Mouse (Mus musculus) myocyte (in vitro differentiated cells): ENCODE measurements at regions not wholly inside any gene's neighbourhood (a gene's known extent, or its start where the extent isn't known, plus 50 kb on each side); places are given as distances from the start of the nearest gene placed in this dataset.

Source experiments
- H3K27me3 ChIP-seq: one replicate; pipeline ENCODE4 v1.6.1; 2011; ENCODE audit not compliant: control insufficient read depth, insufficient read depth, insufficient read length
- H3K36me3 ChIP-seq: one replicate; pipeline ENCODE4 v1.6.1; 2011; ENCODE audit not compliant: control insufficient read depth, insufficient read depth
- H3K4me2 ChIP-seq: one replicate; pipeline ENCODE4 v1.6.1; 2011; ENCODE audit warnings: low read depth, control low read depth
- H3K4me3 ChIP-seq: one replicate; pipeline ENCODE4 v1.5.1; 2011; ENCODE audit warnings: mild to moderate bottlenecking, control low read depth, moderate library complexity
- H3K79me2 ChIP-seq: one replicate; pipeline ENCODE4 v1.6.1; 2011; ENCODE audit not compliant: control insufficient read depth, insufficient read depth
- H3ac ChIP-seq: one replicate; pipeline ENCODE4 v1.6.1; 2011; ENCODE audit not compliant: control insufficient read depth, insufficient read length
- CEBPB ChIP-seq: IDR thresholded peaks from 2 replicates; pipeline ENCODE4 v1.6.1; 2011; ENCODE audit warnings: mild to moderate bottlenecking, moderate library complexity; ENCODE audit not compliant: poor library complexity, insufficient read depth, severe bottlenecking
- E2F4 ChIP-seq: IDR thresholded peaks from one replicate; pipeline ENCODE4 v1.6.1; 2011; ENCODE audit warnings: mild to moderate bottlenecking, control low read depth, moderate library complexity; ENCODE audit not compliant: insufficient read depth
- MAX ChIP-seq: IDR thresholded peaks from one replicate; pipeline ENCODE4 v1.6.1; 2011; ENCODE audit warnings: low read depth, mild to moderate bottlenecking, control low read depth
- MYOD1 ChIP-seq, 3 experiments: IDR thresholded peaks; one replicate each; pipeline ENCODE4 v1.6.1; 2011; ENCODE audit warnings: control low read depth in 2 of 3, low read depth in 2 of 3, mild to moderate bottlenecking in 2 of 3, moderate library complexity in 1 of 3; ENCODE audit not compliant: insufficient read length in 2 of 3, control insufficient read depth in 1 of 3
- MYOG ChIP-seq, 3 experiments: IDR thresholded peaks; one replicate each; pipeline ENCODE4 v1.6.1; 2011; ENCODE audit warnings: control low read depth in 2 of 3, low read depth in 2 of 3, mild to moderate bottlenecking in 2 of 3; ENCODE audit not compliant: insufficient read length in 2 of 3, control insufficient read depth in 1 of 3, insufficient read depth in 1 of 3
- POLR2A ChIP-seq: IDR thresholded peaks from one replicate; pipeline ENCODE4 v1.6.1; 2011; ENCODE audit warnings: low read depth, mild to moderate bottlenecking, control low read depth, moderate library complexity; ENCODE audit not compliant: insufficient read length
- POLR2AphosphoS2 ChIP-seq: IDR thresholded peaks from one replicate; pipeline ENCODE4 v1.6.1; 2011; ENCODE audit warnings: low read depth, control low read depth; ENCODE audit not compliant: insufficient read length
- REST ChIP-seq: IDR thresholded peaks from one replicate; pipeline ENCODE4 v1.6.1; 2011; ENCODE audit warnings: mild to moderate bottlenecking, control low read depth, moderate library complexity; ENCODE audit not compliant: insufficient read depth, insufficient read length
- SRF ChIP-seq: IDR thresholded peaks from one replicate; pipeline ENCODE4 v1.6.1; 2011; ENCODE audit warnings: low read depth; ENCODE audit not compliant: control insufficient read depth, insufficient read length
- TCF12 ChIP-seq: IDR thresholded peaks from one replicate; pipeline ENCODE4 v1.6.1; 2011; ENCODE audit warnings: mild to moderate bottlenecking, control low read depth; ENCODE audit not compliant: poor library complexity, insufficient read depth, severe bottlenecking
- TCF3 ChIP-seq: IDR thresholded peaks from one replicate; pipeline ENCODE4 v1.6.1; 2011; ENCODE audit warnings: low read depth, control low read depth; ENCODE audit not compliant: insufficient read length
- USF1 ChIP-seq: IDR thresholded peaks from one replicate; pipeline ENCODE4 v1.6.1; 2011; ENCODE audit warnings: low read depth, mild to moderate bottlenecking, control low read depth, moderate library complexity

DNA sequence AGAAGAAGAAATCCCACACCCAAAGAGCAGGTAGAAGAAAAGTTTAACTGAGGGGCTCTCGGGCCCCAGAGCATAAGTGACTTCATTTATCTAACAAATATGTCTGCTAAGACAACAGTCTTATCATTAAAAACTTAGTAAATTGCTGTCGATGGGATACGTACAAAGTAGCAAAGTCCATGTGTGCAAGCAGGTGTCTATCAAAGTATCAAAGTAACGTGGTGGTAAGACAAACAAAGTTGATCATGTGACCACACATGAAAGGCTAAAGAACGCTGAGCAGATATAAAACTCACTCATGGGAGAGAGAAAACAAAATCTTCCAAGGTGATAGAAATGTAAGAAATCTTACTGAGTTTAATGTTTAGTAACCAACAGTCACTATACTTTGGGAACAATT lies 191.3 kb downstream of the Ifng start:
- TF ChIP-seq SRF (no peak), MYOG (IDR thresholded peaks at IDR 0.05; ENCODE audit: control insufficient read depth in 1 of 3, insufficient read depth in 1 of 3, insufficient read length in 2 of 3, low read depth in 2 of 3) (no peak), MYOD1 (IDR thresholded peaks at IDR 0.05; ENCODE audit: control insufficient read depth in 1 of 3, insufficient read length in 2 of 3, low read depth in 2 of 3) (no peak), TCF3 (no peak), POLR2A (no peak), REST (no peak), E2F4 (no peak), POLR2AphosphoS2 (no peak), USF1 (no peak), TCF12 (no peak), CEBPB (no peak), MAX (no peak)
- Histone ChIP-seq H3K27me3 (no peaks in the 10 kb centered on the region), H3K79me2 (no peaks in the 10 kb centered on the region), H3ac (no peak overlapping the region), H3K36me3 (no peaks in the 10 kb centered on the region), H3K4me2 (no peak overlapping the region), H3K4me3 (no peak overlapping the region)

DNA sequence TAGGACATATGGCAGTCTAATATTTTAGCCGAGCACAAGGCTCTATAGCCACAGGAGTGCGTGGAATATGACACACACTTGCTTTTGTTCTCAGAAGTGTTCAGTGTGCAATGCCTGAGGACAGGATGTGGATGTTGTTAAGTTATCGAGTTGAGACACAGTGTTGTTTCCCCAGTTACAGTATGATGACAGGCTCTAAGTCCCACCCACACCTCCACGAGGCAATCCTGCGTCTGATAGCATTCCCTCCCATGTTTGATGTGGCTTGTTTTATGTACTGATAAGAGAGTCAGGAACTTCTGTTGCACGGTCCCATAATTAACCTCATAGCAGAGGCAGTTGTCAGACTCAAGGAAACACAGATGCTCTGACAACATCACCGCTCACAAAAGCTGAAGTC lies 192.6 kb downstream of the Ifng start:
- H3K79me2 ChIP-seq, result no peaks in the 10 kb centered on the region
- H3ac ChIP-seq, result no peak overlapping the region
- H3K4me3 ChIP-seq, result no peak overlapping the region
- no peaks in the 10 kb centered on the region for H3K27me3 ChIP-seq
- no peaks in the 10 kb centered on the region for H3K36me3 ChIP-seq
- no peak overlapping the region for H3K4me2 ChIP-seq
- TF ChIP-seq E2F4 (no peak), USF1 (no peak), CEBPB (no peak), TCF12 (no peak), POLR2AphosphoS2 (no peak), MAX (no peak), SRF (no peak), MYOD1 (IDR thresholded peaks at IDR 0.05; ENCODE audit: control insufficient read depth in 1 of 3, insufficient read length in 2 of 3, low read depth in 2 of 3) (no peak), MYOG (IDR thresholded peaks at IDR 0.05; ENCODE audit: control insufficient read depth in 1 of 3, insufficient read depth in 1 of 3, insufficient read length in 2 of 3, low read depth in 2 of 3) (no peak), TCF3 (no peak), POLR2A (no peak), REST (no peak)

DNA sequence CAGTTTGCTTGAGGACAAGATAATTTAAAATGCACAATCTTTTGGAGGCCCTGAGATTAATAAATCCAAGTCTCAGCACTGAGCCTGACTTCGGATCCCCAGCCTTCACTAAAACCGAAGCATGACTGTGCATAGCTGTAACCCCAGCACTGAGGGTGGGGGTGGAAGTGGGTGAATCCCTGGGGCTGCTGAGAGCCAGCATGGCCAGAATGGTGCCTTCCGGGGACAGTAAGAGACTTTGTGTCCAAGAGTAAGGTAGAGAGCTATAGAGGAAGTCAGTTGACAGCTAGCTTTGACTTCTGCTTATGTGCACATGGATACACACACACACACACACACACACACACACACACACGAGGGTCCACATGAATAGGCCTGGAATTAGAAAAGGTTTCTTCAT lies 198.3 kb downstream of the Ifng start:
- TF ChIP-seq POLR2AphosphoS2 (no peak), USF1 (no peak), MYOG (IDR thresholded peaks at IDR 0.05; ENCODE audit: control insufficient read depth in 1 of 3, insufficient read depth in 1 of 3, insufficient read length in 2 of 3, low read depth in 2 of 3) (no peak), POLR2A (no peak), TCF3 (no peak), TCF12 (no peak), E2F4 (no peak), CEBPB (no peak)
- H3K79me2 ChIP-seq, result no peaks in the 10 kb centered on the region
- H3K36me3 ChIP-seq, result no peaks in the 10 kb centered on the region
- H3K4me3 ChIP-seq, result no peak overlapping the region
- no peak overlapping the region for H3K4me2 ChIP-seq
- H3ac ChIP-seq, result no peak overlapping the region
- H3K27me3 ChIP-seq, result no peaks in the 10 kb centered on the region

DNA sequence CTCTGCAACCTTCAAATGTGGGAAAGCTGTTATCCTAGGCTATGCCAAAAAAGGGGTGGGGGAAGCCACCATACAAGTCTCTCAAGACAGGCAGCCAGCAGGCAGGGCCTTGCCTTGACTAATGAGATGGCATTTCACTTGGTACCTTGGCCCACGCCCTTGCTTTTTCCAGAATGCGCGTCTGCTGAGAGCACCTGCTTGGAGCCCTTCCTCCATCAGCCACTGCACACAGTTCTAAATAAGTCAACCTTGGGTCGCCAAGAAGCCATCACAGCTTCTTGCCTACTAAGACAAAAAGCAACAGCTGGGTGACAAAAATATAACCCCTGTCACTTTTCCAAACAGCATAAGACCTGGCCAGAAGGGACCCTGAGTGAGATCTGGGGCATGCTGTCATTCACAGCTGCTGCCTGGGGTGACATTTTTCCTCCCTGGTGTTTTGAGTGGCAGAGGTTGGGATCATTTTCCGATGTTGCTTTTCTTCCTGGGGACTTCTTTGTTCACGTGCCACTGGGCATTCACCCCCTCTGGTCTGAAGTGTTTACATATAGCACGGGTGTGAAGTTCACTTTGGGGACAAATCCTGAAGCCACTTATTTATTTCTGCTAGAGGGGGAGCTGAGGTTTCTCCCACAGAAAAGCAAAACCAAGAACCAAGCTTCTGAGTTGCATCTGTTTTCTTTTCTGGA lies 199.4 kb downstream of the Ifng start:
- Histone ChIP-seq H3K36me3 (no peaks in the 10 kb centered on the region), H3K4me2 (peak overlapping the region; percentile 61), H3K27me3 (no peaks in the 10 kb centered on the region), H3K4me3 (no peak overlapping the region), H3K79me2 (no peaks in the 10 kb centered on the region), H3ac (no peak overlapping the region)
- peak; percentile 94 for TF ChIP-seq TCF12
- TF ChIP-seq MYOD1 (IDR thresholded peaks at IDR 0.05; ENCODE audit: control insufficient read depth in 1 of 3, insufficient read length in 2 of 3, low read depth in 2 of 3), result peak; percentile 65 to 90 (median 82)
- TF ChIP-seq SRF, result no peak
- peak in 2 of 3 experiments; percentile 81 to 84 for TF ChIP-seq MYOG (IDR thresholded peaks at IDR 0.05; ENCODE audit: control insufficient read depth in 1 of 3, insufficient read depth in 1 of 3, insufficient read length in 2 of 3, low read depth in 2 of 3)

DNA sequence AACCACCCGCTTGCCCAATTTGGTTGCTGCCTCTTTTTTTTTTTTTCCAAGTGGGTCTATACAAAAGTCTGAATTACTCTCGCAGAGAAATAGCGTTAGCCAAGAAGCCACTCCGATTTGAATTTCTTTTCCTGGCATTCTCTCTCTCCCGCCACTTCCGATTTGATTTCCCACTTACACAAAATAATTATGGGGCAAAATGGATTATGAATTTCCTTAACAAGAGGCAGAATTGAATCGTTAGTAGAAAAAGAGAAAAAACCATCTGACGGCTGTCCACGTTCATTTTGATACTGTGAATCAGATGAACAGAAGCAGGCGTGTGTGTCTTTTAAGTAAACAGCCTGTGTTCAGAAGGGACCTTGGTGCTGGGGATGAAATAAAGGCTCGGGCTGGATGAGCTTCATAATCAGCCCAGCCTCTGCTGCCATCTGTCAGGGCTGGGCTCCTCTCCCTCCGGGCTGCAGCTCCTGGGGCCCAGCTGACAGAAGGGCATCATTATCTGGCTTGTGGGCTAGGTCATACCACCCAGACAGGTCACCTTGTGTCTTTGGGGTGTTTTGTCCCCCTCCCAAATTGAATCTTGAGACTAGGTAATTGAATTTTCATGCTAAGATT lies 200.1 kb downstream of the Ifng start:
- Histone ChIP-seq H3K4me3 (no peak overlapping the region), H3K4me2 (peak overlapping the region; percentile 61), H3ac (no peak overlapping the region), H3K36me3 (no peaks in the 10 kb centered on the region), H3K27me3 (no peaks in the 10 kb centered on the region), H3K79me2 (no peaks in the 10 kb centered on the region)
- TF ChIP-seq TCF3 (peak; percentile 34), TCF12 (peak; percentile 54), USF1 (no peak), CEBPB (no peak), MAX (no peak), MYOG (IDR thresholded peaks at IDR 0.05; ENCODE audit: control insufficient read depth in 1 of 3, insufficient read depth in 1 of 3, insufficient read length in 2 of 3, low read depth in 2 of 3) (peak; percentile 6 to 86 (median 60)), MYOD1 (IDR thresholded peaks at IDR 0.05; ENCODE audit: control insufficient read depth in 1 of 3, insufficient read length in 2 of 3, low read depth in 2 of 3) (peak in 2 of 3 experiments; percentile 75 to 82)
